ENCODE assay signal across 21 mouse cellular contexts in genomic region chr11:88430292-88430691, GRCm38 (mm10).
DNase-seq lines count a peak whose midpoint lies in the region; ATAC-seq and TF ChIP-seq lines count a peak whose summit lies in the region.
"Had no signal": no experiment of that assay in that cellular context is flagged by ENCODE, and none has a peak within 500 bp of the region (broad histone marks: within the 10 kb centered on the region; RNA-seq: fewer than 3 reads in every experiment).

No protein-coding gene starts in this region.

- H3K9ac ChIP-seq in forebrain, embryonic 13.5 days: no peak overlapping the region
- H3K9ac ChIP-seq in forebrain, postnatal 0 days: no peak overlapping the region
- H3K9ac ChIP-seq: limb, embryonic 13.5 days had no signal

- H3K4me1 ChIP-seq in forebrain, embryonic 13.5 days: peaks cover 59% of the 10 kb centered on the region
- H3K4me1 ChIP-seq in forebrain, postnatal 0 days (ENCODE audit: insufficient read depth): peaks cover 18% of the 10 kb centered on the region; the same call in 1 of the 2 replicates
- peaks cover 17% of the 10 kb centered on the region for H3K4me1 ChIP-seq in thymus, adult 2 months (replicated peaks; ENCODE audit: control insufficient read depth, insufficient read depth, low read length)

- TF ChIP-seq POLR2A in thymus, adult 2 months (IDR thresholded peaks at IDR 0.05; ENCODE audit: control insufficient read depth, extremely low read depth, insufficient read depth, low read length, poor library complexity): no peak

- H3K4me2 ChIP-seq in forebrain, embryonic 13.5 days: no peak overlapping the region
- H3K4me2 ChIP-seq in forebrain, postnatal 0 days (ENCODE audit: low read depth): no peak overlapping the region
- H3K4me2 ChIP-seq: limb, embryonic 13.5 days had no signal

- 94% methylated on average over 8 of the region's 8 CpGs for WGBS in forebrain, embryonic 13.5 days
- WGBS in forebrain, postnatal 0 days: 83% methylated on average over 8 of the region's 8 CpGs
- 38% methylated on average over 8 of the region's 8 CpGs for WGBS in thymus, adult 2 months

- H3K27ac ChIP-seq in forebrain, embryonic 13.5 days: 0 out of 2 replicates have a peak overlapping the region, but pooled peaks have one; percentile 63
- no peak overlapping the region for H3K27ac ChIP-seq in forebrain, postnatal 0 days (ENCODE audit: low read depth, low read length)
- peak overlapping the region; percentile 58 for H3K27ac ChIP-seq in thymus, adult 2 months (ENCODE audit: control insufficient read depth, insufficient read depth, low read length)
- H3K27ac ChIP-seq: embryonic facial prominence, embryonic 10.5 days; kidney, postnatal 0 days; limb, embryonic 13.5 days; stomach, postnatal 0 days had no signal

- H3K36me3 ChIP-seq in forebrain, embryonic 13.5 days (ENCODE audit: poor library complexity, severe bottlenecking): 0 out of 2 replicates have a peak, but pooled peaks cover 4% of the 10 kb centered on the region
- H3K36me3 ChIP-seq in forebrain, postnatal 0 days (ENCODE audit: insufficient read depth): no peaks in the 10 kb centered on the region
- no peaks in the 10 kb centered on the region for H3K36me3 ChIP-seq in thymus, adult 2 months (ENCODE audit: control insufficient read depth, insufficient read depth, low read length)
- H3K36me3 ChIP-seq: limb, embryonic 13.5 days had no signal

- H3K27me3 ChIP-seq in forebrain, embryonic 13.5 days: no peaks in the 10 kb centered on the region
- H3K27me3 ChIP-seq in forebrain, postnatal 0 days (ENCODE audit: insufficient read depth, low read length): no peaks in the 10 kb centered on the region; the same call in 1 of the 2 replicates
- H3K27me3 ChIP-seq in thymus, adult 2 months (ENCODE audit: control insufficient read depth, insufficient read depth, low read length): no peaks in the 10 kb centered on the region

- no peak for TF ChIP-seq CTCF in forebrain, postnatal 0 days (IDR thresholded peaks at IDR 0.05; ENCODE audit: low read depth)
- TF ChIP-seq CTCF in thymus, adult 2 months (IDR thresholded peaks at IDR 0.05; ENCODE audit: borderline replicate concordance, control insufficient read depth, extremely low read depth, insufficient read depth, low read length, poor library complexity): no peak

- intact Hi-C loops in gastrocnemius, postnatal 36 days (cut with DNase I): no loop called here

- no peaks in the 10 kb centered on the region for H3K9me3 ChIP-seq in forebrain, embryonic 13.5 days (replicated peaks)
- no peaks in the 10 kb centered on the region for H3K9me3 ChIP-seq in forebrain, postnatal 0 days (ENCODE audit: low read length)
- H3K9me3 ChIP-seq: embryonic facial prominence, embryonic 10.5 days; G1E; limb, embryonic 13.5 days had no signal

- no peak for DNase-seq in forebrain, postnatal 0 days
- no peak for DNase-seq in thymus, adult 2 months
- DNase-seq in thymus, adult 18-20 months: no peak
- no peak for DNase-seq in right cerebral cortex, postnatal 36 days (ENCODE audit: low spot score in 2 of 2)
- DNase-seq in testis, postnatal 10 days (ENCODE audit: low spot score): no peak
- no peak for DNase-seq in gastrocnemius, postnatal 36 days
- DNase-seq: adrenal gland, postnatal 10 days; cerebellum, postnatal 10 days; gastrocnemius, postnatal 10 days; heart, postnatal 14 days; right cerebral cortex, adult 18-20 months; spleen, adult 18-20 months had no signal

- no peak overlapping the region for H3K4me3 ChIP-seq in forebrain, embryonic 13.5 days
- no peak overlapping the region for H3K4me3 ChIP-seq in forebrain, postnatal 0 days (ENCODE audit: low read depth, low read length)
- H3K4me3 ChIP-seq in thymus, adult 2 months (ENCODE audit: control insufficient read depth, insufficient read depth, low read length): no peak overlapping the region
- H3K4me3 ChIP-seq: embryonic facial prominence, embryonic 10.5 days; erythroblast, embryonic 14.5 days; limb, embryonic 13.5 days had no signal

- no peak for ATAC-seq in forebrain, embryonic 13.5 days
- ATAC-seq in forebrain, postnatal 0 days: no peak
- ATAC-seq in inflammation-experienced regulatory T-cells, adult 6 months: peak; percentile 86
- ATAC-seq: intestine, postnatal 0 days had no signal
